Mouse (Mus musculus) Patski (cell line): Measurements from ENCODE around the gene Ccdc51. TPM values are rescaled to one million over a fixed set of nuclear protein-coding genes. Genes with fewer than 3 reads are reported as not detected.

Experiments used
- ATAC-seq: fragments of 100-300 bp; one replicate; pipeline ENCODE4 v1.8.0; 2021
- CTCF ChIA-PET: fragments of 350-600 bp; sonication (Branson Sonifier 250); formaldehyde crosslinking; loops from one replicate; lab custom pipeline; 2022; ENCODE audit warnings: inconsistent platforms; lab: Charles Lee
- POLR2A ChIA-PET: fragments of 350-600 bp; sonication (Branson Sonifier 250); formaldehyde crosslinking; loops from one replicate; lab custom pipeline; 2022; ENCODE audit warnings: antibody characterized with exemption, inconsistent platforms; lab: Charles Lee
- DNase-seq: peaks from one replicate; pipeline ENCODE4 v3.0.0-alpha.2; 2011; ENCODE audit warnings: low read depth, low spot score
- H3K27me3 ChIP-seq: fragments of 371-371 bp; one replicate; pipeline ENCODE4 v1.5.1; 2021
- CTCF ChIP-seq: fragments of 100-300 bp; IDR thresholded peaks from one replicate; pipeline ENCODE4 v1.5.1; 2021
- in situ Hi-C: fragments of 300-500 bp; cut with MboI; formaldehyde crosslinking; loops from 3 replicates; pipeline ENCODE4 v1.11.1; 2018; ENCODE audit warnings: low pct_unique_long_range_greater_than_20kb, mixed read lengths
- polyA plus RNA-seq: library from polyadenylated mRNA; unstranded; gene quantifications from one replicate; pipeline ENCODE4 v1.2.3, GENCODE M21; 2021

Gene Ccdc51
- 8.4 TPM for polyA plus RNA-seq

DNA sequence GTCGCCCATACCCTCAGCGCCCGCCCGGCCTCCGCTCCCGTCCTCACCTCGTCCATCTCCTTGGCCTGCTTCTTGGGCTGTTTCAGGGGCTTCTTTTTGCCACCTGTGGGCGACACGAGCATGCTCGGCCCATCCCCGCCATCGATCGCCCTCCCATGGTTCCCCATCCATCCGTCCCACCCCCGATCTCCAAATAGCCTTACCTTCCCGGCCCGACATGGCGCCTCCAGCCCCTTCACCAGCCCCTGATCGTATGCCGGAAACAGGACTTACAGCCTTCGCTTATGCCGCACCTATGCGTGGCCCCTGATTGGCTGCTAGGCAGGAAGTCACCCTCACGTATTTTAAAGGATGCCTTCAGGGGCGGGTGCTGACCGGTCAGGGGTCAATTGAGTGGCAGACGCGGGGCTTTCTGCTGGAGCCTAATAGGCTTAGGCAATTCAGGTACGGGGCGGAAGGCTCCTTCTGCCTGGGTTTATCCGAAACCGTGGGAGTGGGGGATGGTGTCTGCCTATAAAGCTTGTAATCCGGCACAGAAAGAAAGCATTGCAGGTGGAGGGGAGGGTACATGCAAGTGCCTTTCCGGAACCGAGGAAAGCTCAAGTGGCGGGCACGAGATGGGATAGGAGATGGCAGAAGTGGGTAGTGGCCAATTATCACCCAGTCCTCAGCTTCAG is at the start of gene Ccdc51, which contains the start of gene Tma7:
Ccdc51 (plus strand) TSS at position 370 of the 677 bp plus-strand sequence.
Tma7 (minus strand) TSS at position 464 of the 677 bp plus-strand sequence.
- in situ Hi-C loops = no loop called here
- no peaks in the 10 kb centered on the region for H3K27me3 ChIP-seq
- POLR2A ChIA-PET = interaction anchor here (0.9 to 1.7 kb wide), 2 partner anchors 8 to 9 kb away, joined by 3 to 5 read pairs; partner anchors contain the start of gene Atrip
- peak; percentile 98 for ATAC-seq
- DNase-seq = no peak
- no peak for TF ChIP-seq CTCF
- CTCF ChIA-PET = interaction anchor here (1.9 to 2.9 kb wide), 2 partner anchors 13 to 40 kb away, joined by 6 read pairs; no protein-coding TSS in a partner anchor

DNA sequence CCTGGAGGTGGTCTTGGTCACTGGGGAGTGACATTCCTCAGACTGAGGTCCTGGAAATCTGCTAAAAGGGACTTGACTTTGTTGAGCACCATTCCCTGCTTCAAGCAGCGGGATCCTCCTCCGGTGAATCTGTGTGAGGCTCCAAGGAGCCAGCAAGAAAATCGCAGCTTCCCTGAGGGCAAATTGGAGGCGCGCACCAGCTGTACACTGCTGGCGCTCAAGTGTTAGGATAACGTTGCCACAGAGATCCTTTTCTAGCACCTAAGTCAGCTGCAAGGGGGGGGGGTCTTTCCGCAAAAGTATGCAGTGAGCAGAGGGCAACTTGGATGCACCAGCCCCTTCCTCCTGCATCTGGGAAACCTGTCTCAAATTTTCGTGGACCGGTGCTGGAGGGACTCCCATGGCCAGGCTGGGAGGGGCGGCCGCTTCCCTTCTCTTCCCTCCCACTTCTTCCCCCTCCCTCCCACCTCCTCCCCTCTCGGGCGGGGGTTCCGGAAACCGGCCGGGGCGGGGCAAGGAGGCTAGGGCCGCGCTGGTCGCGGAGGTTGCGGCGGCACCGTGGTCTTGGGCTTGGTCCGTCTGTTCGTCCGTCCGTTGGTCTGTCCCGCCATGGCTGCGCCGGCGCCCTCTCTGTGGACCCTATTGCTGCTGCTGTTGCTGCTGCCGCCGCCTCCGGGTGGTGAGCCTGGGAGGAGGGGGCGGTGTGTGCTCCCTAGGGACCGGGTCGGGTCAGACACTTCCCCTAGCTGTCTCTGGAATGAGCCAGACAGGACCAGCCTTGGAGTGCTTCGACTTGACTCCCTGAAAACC is 44.0 kb upstream of the Ccdc51 start, which contains the start of gene Shisa5:
Shisa5 (plus strand) TSS at position 480 of the 810 bp plus-strand sequence.
- TF ChIP-seq CTCF = no peak
- peak; percentile 98 for ATAC-seq
- POLR2A ChIA-PET = no interaction called here
- in situ Hi-C loops = no loop called here
- no peak for DNase-seq
- CTCF ChIA-PET = interaction anchor here (1.0 to 1.3 kb wide), 2 partner anchors 8 to 14 kb away, joined by 3 to 5 read pairs; no protein-coding TSS in a partner anchor
- H3K27me3 ChIP-seq = no peaks in the 10 kb centered on the region

DNA sequence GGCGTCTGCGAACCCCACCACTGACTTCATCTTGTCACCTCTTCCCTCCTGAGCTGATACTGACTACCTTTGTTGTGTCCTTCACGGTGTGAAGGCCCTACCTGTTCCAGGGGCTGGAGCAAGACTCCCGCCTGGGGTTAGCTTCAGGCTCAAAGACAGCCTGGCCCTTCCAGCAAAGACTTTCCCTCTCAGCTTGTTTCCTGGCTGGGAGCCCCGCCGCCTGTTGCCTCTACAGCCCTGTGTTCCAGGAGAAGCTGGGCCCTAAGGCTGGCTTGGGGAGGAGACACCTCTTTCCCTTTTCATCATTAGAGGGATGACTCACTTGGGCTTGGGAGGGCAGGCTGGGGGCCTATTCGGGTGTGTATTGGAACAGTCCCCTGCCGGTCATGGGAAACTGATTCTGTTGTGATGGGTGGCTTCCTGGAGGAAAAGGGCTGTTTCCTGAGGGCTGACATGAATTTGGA is 43.4 kb upstream of the Ccdc51 start:
- ATAC-seq (peak; percentile 78), DNase-seq (no peak)
- no peak for TF ChIP-seq CTCF
- POLR2A ChIA-PET = no interaction called here
- CTCF ChIA-PET = no interaction called here
- H3K27me3 ChIP-seq = no peaks in the 10 kb centered on the region
- in situ Hi-C loops = no loop called here

DNA sequence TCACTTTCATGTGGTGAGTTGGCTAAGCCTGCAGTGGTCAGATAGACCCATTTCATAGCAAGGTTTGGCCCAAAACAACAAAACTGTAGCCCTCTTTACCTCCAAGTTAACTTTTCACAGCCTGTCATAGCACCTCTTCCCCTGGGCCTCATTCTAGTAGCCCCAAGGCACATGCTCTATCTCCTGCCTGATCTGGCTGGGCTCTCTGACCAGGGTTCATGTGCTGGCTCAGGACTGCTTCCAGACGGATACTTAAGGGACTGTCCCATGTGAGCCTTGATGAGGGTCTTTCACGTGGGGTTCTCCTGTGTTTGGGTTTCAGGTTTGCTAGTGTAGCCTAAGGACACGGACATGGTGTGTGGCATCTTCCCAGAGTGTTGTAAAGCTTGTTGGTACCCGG is 42.6 kb upstream of the Ccdc51 start:
- POLR2A ChIA-PET = no interaction called here
- in situ Hi-C loops = no loop called here
- ATAC-seq = no peak

DNA sequence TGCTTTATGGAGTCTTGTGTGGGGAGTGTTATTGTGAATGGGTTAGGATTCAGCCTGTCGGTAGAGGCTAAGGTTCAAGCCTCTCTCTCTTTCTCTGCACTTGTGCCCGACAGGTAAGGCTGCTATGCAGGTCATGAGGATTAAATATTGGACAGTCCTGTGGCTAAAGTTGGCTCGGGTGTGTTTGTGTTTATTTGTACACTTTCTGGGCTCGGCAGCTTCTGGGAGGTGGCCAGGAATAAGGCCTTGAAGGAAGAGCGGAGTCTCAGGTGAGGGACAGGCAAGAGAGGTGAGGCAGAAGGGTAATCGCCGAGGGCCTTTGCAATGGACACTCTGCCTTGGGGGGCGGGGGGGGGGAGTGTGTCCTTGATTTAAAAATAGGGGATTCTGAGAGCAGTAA is 42.1 kb upstream of the Ccdc51 start:
- ATAC-seq (no peak), DNase-seq (no peak)
- POLR2A ChIA-PET = no interaction called here
- CTCF ChIA-PET = no interaction called here
- in situ Hi-C loops = no loop called here
- no peaks in the 10 kb centered on the region for H3K27me3 ChIP-seq
- TF ChIP-seq CTCF = no peak

More for the DNA sequence above, 42.6 kb upstream of the Ccdc51 start:
- TF ChIP-seq CTCF = no peak
- CTCF ChIA-PET = no interaction called here
- DNase-seq = no peak
- no peaks in the 10 kb centered on the region for H3K27me3 ChIP-seq

DNA sequence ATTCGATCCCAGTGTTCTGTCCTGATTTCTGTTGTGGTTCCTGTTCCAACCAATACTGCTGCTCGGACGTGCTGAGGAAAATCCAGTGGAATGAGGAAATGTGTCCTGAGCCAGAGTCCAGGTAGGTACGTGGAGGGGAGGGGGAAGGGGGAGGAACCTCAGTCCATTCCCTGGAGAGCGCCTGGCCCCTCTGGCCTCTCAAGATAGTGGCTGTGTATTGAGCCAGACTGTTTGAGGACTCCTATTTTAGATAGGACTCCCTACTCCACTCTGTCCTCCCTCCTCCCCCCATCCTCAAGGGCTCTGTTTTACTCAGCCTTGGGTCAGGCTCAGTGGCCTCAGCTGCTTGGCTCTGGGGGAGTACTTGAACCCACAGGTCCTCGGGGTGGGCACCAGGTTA is 41.4 kb upstream of the Ccdc51 start:
- ATAC-seq = no peak
- in situ Hi-C loops = no loop called here
- H3K27me3 ChIP-seq = no peaks in the 10 kb centered on the region
- no peak for TF ChIP-seq CTCF
- CTCF ChIA-PET = interaction anchor here (0.7 to 1.5 kb wide), 2 partner anchors 18 to 27 kb away, joined by 3 to 5 read pairs; partner anchors contain the start of gene Trex1
- POLR2A ChIA-PET = no interaction called here
- DNase-seq = no peak

DNA sequence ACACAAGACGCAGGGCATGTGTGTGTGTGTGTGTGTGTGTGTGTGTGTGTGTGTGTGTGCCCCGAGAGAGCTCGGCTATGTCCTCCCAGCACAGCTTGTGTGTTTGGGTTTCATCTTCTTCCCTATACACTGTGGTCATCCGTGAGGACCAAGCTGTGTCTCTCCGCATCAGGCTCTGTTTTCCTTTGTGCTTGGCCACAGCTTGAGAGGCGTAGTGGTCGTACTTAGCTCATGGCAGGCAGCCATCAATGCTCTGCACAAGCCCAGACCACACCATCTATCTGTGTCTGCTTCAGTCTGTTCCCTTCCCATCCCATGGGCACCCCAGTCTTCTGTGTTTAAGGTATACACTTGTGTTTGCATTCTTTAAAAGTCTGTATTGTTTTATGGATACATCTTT is 40.9 kb upstream of the Ccdc51 start:
- in situ Hi-C loops = no loop called here
- no peak for DNase-seq
- H3K27me3 ChIP-seq = no peaks in the 10 kb centered on the region
- POLR2A ChIA-PET = interaction anchor here (0.7 kb wide), 1 partner anchor 40 kb away, joined by 3 read pairs; no protein-coding TSS in a partner anchor
- CTCF ChIA-PET = interaction anchor here (0.7 to 1.5 kb wide), 2 partner anchors 18 to 26 kb away, joined by 3 to 5 read pairs; partner anchors contain the start of gene Trex1
- TF ChIP-seq CTCF = no peak
- ATAC-seq = no peak

DNA sequence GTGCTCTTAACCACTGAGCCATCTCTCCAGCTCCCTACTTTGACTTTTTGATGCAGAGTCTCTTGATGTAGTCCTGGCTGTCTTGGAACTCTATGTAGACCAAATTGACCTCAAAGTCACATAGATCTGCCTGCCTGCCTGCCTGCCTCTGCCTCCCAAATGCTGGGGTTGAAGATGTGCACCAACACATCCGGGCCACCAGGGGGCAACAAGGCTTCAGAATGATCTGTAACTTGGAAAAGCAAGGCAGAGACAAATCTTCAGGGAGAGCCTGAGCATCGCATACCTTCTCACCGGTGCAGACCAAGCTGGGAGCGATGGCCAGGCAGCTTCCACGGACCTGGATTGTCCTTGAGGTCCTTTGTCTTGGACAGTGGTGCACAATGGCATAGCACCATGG is 36.0 kb upstream of the Ccdc51 start:
- DNase-seq = no peak
- no peaks in the 10 kb centered on the region for H3K27me3 ChIP-seq
- POLR2A ChIA-PET = interaction anchor here (0.7 to 1.5 kb wide), 3 partner anchors 12 to 28 kb away, joined by 3 read pairs; partner anchors contain the start of genes Atrip and Trex1
- in situ Hi-C loops = no loop called here
- ATAC-seq = peak; percentile 26
- peak; percentile 74 for TF ChIP-seq CTCF
- CTCF ChIA-PET = interaction anchor here (0.7 to 1.9 kb wide), 9 partner anchors 8 to 74 kb away, joined by 3 to 10 read pairs (median 3); partner anchors contain the start of genes Shisa5 and Trex1

DNA sequence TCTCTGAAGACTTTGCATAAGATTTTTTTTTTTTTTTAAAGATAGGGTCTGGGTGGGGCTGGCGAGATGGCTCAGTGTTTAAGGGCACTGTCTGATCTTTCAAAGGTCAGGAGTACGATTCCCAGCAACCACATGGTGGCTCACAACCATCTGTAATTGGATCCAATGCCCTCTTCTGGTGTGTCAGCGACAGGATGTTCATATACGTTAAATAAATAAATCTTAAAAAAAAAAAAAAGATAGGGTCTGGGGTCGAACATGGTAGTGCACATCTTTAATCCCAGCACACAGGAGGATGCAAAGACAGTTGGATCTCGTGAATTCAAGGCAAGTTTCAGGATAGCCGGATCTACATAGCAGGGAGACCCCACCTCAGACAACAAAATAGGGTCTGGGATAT is 33.0 kb upstream of the Ccdc51 start:
- ATAC-seq (no peak), DNase-seq (no peak)
- H3K27me3 ChIP-seq = no peaks in the 10 kb centered on the region
- in situ Hi-C loops = no loop called here
- TF ChIP-seq CTCF = no peak
- CTCF ChIA-PET = interaction anchor here (1.2 kb wide), 1 partner anchor 40 kb away, joined by 3 read pairs; no protein-coding TSS in a partner anchor
- POLR2A ChIA-PET = no interaction called here

DNA sequence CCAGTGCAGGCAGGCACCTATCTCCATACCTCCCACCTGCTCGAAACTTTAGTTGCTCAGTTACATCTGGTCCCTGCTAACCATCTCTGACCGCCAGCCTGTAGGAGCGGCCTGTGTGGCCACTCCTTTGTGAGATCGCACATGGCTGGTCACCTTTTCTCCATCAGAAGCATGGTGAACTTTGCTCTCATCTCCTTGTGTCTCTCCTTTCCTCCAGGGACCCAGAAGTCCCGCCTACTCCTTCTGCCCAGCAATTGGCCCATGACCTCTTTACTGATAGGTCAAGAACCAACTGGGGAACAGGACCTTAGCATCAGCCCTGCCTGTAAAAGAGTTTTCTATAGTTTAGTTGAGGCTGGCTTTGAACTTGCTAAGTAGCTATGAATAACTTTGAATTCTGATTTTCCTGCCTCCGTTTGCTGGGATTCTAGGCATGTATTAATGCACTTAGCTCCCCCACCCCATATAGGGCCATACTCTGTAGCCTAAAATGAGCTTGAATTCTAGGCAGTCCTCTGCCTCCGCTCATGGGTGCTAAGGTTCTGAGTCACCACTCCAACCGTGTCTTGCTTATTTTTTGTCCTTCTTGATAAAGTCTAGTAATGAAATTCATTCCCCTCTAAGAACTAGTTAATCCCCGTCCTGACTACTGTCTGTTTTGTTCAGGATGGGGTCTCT is 32.2 kb upstream of the Ccdc51 start:
- DNase-seq (no peak), ATAC-seq (no peak)
- CTCF ChIA-PET = no interaction called here
- H3K27me3 ChIP-seq = no peaks in the 10 kb centered on the region
- in situ Hi-C loops = no loop called here
- POLR2A ChIA-PET = no interaction called here
- TF ChIP-seq CTCF = no peak
